Mouse (Mus musculus) lung, adult 2 months (tissue): ENCODE data around the gene Agap1.

Experiments
- CTCF ChIP-seq: fragments of 200-500 bp; IDR thresholded peaks from 2 replicates; pipeline ENCODE4 v1.5.1; 2011; ENCODE audit warnings: mild to moderate bottlenecking, low read length, control low read depth; ENCODE audit not compliant: insufficient read depth
- POLR2A ChIP-seq: fragments of 200-500 bp; IDR thresholded peaks from 2 replicates; pipeline ENCODE4 v1.6.1; 2011; ENCODE audit warnings: low read depth, mild to moderate bottlenecking, control low read depth, low read length, borderline replicate concordance; ENCODE audit errors: extremely low read depth

DNA sequence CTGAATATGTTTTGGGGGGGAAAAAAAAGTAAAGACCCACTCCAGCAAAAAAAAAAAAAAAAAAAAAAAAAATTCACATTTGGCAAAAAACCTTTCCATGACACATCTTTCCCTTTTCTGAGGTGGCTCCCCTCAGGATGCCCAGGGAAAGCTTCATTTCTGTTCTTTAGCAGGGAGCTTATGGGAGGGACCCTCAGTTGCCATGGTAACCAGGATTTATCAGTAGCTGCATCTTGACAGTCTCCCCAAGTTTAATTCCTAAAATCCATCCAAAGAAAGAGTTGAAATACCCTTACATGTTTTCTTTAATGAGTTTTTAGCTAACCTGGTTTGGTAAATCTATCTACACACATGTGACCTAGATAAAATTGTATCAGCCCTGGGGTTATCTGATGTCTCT, 295.1 kb downstream of the Agap1 start:
- TF ChIP-seq CTCF (no peak), POLR2A (no peak)
